Mouse (Mus musculus) kidney, adult 8-10 months (tissue): ENCODE measurements around the gene Ifngr2.

Source experiments
- DNase-seq, 2 experiments: peaks; one replicate each; pipeline ENCODE4 v3.0.0; 2022

The Ifngr2 gene

DNA sequence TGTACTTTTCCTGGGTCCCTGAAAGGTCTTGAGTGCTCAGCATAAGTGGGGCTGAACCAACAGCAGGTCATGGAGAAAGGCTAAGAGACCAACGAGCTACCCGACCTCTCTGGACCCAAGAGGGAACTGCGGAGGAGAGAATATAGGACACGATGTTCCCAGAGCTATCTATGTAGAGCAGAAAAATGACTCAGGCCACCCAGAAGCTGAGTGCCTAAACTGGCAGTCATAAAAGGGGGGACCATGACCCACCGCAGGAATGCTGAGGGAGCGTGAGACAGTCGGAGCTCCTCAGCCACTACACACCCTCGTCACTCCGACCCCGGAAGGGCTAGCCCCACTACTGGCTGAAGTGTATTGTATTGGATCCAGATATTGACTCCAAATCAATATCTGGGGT is 22.1 kb downstream of the Ifngr2 start:
- no peak for DNase-seq

DNA sequence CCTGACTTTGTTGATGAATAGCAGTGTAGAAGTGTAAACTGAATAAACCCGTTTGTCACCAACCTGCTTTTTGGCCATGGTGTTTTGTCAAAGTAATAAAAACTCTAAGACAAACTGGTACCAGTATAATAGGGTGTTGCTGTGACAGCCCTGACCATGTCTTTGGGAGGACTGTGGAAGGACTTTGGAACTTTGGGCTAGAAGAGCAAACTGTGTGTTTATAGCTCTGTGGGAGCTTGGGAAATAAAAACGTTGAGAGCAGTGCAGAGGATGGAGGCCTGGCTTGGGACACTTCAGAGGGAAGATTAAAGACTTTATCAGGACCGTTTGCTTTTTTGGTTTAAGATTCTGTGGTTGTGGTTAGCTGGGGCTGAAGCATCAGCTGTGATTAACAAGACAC is 24.2 kb downstream of the Ifngr2 start:
- no peak for DNase-seq

DNA sequence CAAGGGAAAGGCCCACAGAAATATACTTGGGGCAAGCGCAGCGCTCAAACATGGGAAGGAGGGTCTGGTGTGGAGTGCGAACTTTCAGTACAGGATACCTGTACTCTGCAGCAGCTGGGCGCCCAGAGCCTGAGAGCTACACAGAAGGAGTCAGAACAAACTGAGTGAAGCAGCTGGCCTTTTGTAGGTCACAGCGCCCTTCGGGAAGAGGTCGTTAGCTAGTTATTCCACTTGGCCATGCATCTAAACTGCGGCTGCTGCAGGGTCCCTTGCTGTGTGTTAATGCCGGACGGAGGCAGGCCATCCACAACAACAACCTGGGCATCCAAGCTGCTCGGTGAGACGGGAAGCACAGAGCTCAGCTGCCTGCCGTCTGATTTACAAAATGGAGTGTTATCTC is 28.3 kb downstream of the Ifngr2 start:
- no peak for DNase-seq

DNA sequence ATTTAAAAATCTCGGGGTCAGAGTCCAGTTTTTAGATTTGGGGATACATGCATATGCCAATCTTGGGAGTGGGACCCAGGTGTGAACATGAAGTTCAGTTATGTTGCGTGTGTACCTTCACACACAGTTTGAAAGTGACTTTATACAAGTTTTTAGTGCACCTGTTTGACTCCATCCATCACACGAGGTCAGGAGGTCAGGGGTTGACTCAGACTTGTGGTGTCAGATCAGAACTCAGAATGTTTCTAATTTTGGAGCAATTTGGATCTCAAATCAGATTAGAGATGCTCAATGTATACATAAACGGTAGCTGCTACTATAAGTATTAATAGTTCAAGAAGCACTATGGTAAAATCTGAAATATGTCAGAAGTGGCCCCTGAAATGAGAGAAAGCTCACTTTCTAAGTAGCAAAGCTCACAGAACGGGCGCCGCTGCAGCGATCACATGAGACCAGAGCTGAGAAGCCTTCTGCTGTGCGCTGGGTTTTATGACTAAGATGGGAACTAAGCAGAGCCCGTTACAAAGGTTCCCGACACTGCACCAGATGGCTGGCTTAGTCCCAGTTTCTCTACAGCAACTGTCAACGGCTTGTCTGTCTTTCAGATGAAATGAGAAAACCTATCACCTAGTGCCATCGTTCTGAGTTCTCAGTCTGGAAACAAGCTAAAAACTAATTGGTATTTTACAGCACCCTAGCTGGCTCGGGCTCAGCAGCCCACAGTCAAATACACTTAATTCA is 32.3 kb downstream of the Ifngr2 start:
- no peak for DNase-seq

DNA sequence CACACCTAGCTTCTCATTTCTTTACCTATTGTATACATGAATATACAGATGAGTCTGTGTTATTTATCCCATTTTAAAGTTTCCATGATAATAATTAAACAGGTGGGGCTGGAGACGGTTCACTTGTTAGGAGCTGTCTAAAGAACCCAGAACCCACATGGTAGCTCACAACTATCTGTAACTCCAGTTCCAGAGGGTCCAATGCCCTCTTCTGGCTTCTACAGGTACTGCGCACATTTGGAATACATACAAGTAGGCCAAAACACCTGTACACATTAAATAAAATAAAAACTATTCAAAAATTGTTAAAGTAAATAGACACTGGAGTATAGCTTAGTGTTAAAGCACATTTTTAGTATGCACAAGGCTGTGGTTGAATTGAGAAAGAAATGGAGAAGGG is 35.4 kb downstream of the Ifngr2 start:
- DNase-seq, result peak in 1 of 2 experiments; percentile 57

DNA sequence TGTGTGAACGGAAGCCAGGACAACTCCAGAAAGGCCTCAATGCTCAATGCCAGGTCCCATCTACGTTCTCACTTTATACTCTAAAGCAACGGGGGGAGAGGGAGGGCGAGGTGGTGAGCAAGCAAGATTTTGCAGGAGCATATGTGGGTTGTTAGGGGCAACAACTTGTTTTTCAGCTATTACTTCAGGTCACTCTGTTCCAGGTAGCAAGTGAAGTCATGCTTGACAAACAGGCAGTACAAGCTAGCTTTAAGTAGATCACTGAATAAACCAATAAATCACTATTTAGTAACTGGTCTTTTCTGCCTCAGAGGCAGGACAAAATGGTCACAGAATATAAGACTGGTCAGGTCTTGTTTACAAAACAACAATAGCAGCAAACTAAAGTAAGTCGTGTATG is 38.7 kb downstream of the Ifngr2 start:
- no peak for DNase-seq

DNA sequence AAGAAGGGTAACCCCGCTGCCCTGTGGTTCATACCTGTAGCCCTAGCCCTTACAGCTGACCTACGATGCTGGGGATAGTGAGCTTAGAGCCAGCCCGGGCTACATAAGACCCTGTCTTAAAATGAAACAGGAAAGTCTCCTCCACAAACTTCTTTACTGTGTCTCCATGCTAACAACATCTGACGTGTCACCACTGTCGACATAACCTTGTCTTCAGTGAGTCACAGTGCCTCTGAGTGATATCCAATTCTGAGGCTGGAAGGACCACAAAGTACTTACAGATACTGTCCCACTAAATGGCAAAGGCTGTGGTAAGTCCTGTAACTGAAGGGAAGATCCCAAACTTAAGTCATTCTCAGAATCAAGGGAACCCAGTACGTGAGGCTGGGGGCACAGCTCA is 39.4 kb downstream of the Ifngr2 start:
- DNase-seq, result no peak

DNA sequence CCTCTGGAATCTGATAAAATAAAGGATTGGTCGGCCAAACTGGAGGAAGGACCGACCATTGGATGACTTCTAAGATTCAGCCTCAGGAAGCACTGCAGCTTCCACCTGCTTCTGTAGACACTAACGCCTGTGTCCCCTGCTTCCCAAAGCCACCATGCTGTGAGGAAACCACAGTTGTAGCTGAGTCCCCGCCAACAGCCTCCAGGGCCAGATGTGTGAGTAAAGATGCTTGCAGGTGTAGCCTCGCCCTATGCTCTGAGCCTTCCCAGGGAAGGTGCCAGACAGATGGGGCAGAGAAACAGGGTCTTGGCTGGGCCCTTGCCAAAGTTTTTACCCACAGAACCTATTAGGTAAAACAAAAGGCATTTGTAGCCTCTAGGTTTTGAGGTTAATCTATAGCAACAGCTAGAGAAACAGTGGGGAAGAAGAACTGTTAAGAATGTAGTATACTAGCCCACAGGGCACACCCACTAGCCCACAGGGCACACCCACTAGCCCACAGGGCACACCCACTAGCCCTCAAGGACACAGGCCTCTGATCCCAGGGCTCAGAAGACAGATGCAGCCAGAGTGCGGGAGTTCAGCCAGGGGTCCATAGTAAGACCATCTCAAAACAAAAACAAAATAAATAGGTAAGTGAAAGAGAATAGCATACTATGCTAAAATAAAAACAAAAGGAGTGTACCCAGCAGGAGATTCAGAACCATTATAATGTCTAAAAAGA is 41.0 kb downstream of the Ifngr2 start:
- no peak for DNase-seq

DNA sequence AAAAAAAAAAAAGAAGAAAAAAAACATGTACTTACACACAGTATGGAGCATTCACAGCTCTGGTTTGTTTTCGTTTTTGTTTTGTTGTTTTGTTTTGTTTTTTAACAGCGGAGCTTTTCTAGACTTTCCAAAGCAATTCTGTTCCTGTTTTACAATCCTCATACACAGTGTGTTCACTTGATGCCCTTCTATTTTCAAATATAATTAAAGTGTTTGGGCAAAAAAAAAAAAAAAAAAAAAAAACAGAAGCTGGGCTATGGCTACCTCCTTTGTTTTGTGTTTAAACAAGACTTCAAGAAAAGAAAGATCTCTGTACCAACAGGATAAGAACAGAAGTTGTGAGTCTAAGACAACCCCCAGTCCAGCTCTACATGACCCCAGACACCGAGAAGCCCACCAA is 41.8 kb downstream of the Ifngr2 start:
- DNase-seq, result no peak

DNA sequence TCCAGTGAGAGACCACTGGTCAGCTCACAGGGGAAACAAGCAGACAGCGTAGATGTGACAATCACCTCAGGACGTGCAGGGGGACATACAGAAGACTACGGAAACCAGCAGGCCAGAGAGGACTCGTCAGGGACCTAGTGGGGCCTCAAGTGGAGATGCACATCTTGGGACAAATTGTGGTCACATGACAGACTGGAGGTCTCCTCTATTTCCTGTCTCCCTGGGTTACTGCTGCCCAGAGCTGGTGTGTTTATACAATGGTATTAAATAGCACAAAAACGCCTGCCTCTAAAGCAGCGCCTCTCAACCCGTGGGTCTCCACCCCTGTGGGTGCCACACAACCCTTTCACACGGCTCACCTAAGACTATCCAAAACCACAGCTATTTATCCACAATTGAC is 45.3 kb downstream of the Ifngr2 start:
- no peak for DNase-seq

DNA sequence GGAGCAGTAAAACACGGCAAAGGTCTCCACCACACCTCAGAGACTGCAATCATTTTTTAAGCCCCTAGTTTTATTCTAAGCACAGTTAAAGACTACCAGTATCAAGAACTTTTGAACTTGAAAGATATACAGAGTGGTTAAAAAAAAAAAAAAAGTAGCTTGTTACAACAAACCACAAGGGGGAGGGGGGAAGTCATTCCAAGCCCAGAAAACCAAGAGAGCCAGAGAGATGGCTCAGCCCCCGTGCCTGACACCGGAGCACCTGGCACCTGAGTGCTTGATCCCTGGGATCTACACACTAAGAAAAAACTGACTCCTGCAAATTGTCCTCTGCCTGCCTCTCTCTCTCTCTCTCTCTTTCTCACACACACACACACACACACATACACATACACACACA is 46.4 kb downstream of the Ifngr2 start:
- no peak for DNase-seq

DNA sequence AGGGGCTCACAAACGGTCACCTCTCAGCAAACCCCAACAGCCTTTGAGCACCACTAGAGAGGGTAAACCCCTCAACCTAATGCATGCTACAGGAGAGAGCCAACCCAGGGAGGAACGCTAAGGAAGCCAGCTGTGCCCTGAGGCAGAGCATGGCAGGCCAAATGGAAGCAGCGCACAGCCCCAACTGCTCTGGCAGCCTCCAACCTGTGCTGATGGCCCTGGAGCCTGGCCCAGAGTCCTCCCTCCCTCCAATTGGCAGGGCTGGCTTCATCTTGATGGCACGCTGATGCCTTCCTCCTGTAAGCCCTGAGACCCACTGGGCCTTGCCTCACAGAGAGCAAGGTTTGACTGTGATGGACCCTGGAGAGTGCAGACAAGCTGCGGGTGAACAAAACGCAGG is 48.2 kb downstream of the Ifngr2 start:
- DNase-seq, result peak in 1 of 2 experiments; percentile 36

DNA sequence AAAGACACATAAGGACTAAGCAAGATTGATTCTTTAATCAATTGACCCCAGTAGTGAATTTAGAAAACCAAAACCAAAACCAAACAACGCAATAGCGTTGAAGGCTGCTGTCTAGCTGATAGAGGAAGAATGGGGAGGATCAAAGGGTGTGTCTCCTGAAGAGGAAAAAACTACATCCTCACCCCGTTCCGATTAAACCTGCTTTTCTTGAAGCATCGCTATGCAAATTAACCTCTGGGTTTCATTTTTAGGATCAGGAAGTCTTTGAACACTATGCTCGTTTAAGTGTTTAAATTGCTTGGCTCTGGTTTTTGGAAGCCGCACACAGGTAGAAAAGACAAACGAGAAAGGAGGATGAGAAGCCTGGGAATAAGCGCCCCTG is 49.5 kb downstream of the Ifngr2 start:
- DNase-seq, result no peak

DNA sequence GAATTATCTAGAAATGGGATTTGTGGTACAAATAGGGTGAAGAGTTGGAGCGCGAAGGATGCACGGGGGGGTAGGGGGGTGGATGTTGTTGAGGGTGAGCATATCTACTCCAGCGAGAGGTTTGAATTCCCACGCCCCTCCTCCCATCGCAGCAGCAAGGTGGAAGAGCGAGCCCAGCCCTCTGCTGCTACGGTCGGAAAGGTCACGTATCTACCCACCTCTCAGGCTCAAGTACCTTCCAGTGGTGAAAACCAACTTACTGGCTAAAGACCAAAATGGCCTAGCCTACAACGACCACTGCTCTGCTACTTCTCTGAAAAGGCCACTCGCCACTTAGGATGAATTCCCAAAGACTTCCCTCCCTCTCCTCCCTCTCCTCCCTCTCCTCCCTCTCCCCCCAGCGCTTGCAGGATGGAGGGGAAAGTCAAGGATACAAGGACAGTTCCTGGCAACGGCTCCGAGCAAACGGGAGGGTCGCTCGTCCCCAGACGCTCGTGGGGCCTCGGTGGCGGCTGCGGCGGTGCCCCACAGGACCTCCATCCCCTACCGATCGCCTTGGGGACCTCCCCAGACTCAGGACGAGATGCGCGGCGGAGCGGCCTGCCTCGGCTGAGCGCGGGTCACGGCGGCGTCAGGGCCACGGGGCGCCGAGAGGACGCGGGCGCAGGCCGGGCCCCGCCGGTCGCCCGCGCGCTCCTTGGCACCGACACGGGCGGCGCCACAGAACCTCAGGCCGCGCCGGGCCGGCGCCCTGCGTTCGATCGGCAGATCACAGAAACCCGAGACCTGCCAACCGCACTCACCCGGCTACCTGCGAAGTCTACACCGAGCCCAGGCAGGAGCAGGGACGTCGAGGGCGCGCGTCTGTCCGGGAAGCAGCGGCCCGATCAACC is 50.2 kb downstream of the Ifngr2 start:
- DNase-seq, result no peak

DNA sequence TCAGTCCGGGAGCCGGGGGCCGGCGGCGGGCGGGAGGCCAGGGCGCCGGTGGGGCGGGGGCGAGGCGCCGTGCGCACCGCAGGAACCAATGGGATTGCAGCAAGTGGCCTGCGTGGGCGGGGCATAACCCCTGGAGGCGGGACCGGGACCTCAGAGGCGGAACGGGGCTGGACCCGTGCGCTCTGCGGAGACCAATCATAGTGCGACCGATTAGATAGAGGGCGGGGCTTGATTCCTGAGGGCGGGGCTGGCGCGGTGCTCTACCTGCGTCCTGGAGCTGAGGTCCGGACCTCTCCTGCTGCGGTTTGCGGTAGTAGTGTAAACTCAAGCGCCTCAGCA is 50.8 kb downstream of the Ifngr2 start, which contains the start of gene Tmem50b:
Tmem50b (minus strand) TSS at position 129 of the 339 bp plus-strand sequence.
- peak; percentile 99 for DNase-seq

DNA sequence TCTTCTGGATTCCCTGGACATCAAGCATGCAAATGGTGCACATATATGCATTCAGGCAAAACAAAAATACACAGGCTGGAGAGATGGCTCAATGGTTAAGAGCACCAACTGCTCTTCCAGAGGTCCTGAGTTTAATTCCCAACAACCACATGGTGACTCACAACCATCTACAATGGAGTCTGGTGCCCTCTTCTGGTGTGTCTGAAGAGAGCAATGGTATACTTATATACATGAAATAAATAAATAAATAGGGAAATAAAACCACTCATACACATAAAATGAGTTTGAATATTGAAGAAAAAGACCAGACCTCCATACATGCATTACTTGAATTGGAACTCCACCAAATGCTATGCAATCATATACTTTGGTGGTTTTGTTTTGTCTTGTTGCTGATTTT is 52.4 kb downstream of the Ifngr2 start:
- DNase-seq, result no peak

DNA sequence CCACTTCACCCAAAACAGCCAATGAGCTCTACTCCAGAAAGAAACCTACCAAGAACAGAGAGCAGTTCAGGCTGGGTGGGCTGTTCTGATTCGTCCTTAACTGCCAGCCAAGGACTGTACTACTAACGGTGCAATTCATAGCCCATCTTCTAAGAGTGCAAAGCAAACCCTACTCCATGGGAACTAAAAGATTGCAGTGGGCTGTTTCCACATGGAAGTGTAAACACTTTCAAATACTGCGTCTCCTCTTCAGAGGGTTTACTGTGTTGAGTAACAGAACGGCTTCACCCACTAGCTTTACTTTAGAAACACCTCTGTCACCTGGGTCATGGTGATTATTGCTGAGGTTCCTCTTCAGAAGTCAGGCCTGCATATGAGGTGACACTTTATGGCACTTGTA is 54.2 kb downstream of the Ifngr2 start:
- DNase-seq, result no peak

DNA sequence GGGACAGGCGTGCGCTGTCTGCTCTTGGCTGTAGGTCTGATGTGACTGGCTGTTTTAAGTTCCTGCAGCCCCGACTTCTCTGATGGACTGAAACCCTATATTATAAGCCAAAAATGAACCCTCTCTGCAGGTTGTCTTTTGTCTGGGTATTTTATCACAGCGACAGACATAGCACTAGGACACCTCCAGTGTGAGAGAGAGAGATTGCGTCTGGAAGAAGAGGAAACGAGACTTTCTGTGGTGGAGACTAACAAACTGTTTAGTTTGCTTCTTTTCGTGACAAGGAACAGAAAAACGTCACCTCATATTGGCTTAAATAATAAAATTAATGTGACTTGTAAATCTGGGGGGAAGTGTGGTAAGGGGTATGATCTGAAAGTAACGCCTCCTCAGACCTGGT is 54.8 kb downstream of the Ifngr2 start:
- DNase-seq, result no peak

DNA sequence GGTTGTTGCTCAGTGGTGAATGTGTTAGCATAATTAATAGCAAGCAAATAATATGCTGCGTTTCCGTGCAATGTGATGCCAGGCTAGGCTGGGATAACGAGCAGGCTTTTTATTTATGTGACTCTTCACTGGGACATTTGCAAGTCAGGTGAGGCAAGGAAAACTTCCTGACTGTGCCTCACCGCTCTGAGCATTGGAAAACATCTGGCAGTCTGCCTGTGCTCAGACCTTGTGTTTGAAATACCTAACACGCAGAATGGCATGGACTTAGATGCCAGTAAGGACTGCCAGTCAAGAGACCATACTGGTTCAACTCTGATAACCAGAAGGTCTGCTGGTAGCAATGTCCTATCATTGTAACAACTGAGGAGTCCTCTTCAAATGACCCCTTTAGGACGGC is 58.3 kb downstream of the Ifngr2 start:
- peak; percentile 48 to 61 for DNase-seq

DNA sequence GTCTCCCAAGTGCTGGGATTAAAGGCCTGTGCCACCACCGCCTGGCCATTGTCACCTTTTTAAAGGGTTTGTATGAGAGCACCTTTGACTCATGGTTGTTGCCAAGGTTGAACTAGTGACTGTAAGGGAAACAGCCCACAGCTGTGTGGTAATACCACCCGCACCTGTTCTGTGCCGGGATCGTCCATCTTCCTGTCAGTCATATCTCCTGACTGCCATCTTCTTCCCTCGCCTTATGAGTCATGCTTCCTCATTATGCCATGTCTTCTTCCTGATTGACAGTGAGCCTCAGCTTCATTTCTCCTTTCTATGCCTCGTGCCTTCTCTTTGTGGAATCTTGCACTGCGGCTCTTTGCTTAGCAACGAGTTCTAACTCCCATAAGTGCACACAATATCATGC is 60.1 kb downstream of the Ifngr2 start:
- DNase-seq, result no peak

DNA sequence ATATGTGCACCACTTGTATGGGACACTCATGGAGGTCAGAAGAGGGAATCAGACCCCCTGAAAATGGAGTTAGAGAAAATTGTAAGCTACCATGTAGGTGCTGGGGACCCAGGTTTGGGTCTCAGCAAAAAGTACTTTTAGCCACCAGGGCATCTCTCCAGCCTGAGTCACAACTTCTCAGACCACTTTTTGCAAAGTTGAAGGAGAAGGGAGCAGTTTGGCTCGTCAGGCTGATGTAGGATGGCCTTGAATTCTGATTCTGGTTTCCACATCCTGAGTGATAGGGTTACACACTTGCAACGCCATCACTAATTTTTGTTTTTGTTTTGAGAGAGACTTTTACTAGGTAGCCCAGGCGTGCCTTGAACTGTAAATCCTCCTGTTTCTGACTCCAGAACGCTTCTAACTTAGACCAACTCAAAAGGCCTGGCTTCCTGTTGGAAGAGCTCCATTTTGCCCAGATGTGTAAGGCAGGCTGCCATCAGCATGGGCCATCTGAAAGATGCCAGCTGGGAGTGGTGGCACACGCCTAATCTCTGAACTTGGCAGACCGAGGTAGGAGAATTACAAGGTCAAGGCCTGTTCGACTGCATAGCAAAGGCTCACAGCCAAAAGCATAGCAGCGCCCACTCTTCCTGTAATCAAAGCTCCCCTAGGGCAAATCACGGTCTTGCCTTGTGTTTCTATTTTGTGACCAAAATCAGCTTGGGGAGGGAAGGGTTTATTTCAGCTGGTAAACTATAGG is 62.8 kb downstream of the Ifngr2 start:
- peak; percentile 37 to 59 for DNase-seq

DNA sequence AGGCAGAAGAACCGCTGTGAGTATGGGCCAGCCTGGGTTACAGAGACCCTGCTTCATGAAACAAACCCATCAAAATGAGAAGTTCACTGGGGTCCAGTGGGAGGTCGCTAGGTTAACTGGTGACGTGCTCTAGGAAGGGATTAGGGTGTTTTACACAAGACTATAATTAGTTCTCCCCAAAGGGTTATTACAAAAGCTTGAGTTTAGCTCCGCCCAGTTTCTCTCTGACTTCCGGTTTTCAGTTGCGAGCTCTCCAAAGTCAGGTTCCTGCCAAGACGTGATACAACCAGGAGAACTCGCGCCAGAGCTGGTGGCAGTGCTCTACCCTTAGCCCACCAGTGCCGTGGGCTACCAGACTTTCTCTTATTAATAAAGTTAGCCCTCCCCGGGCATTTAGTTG is 64.4 kb downstream of the Ifngr2 start:
- no peak for DNase-seq

DNA sequence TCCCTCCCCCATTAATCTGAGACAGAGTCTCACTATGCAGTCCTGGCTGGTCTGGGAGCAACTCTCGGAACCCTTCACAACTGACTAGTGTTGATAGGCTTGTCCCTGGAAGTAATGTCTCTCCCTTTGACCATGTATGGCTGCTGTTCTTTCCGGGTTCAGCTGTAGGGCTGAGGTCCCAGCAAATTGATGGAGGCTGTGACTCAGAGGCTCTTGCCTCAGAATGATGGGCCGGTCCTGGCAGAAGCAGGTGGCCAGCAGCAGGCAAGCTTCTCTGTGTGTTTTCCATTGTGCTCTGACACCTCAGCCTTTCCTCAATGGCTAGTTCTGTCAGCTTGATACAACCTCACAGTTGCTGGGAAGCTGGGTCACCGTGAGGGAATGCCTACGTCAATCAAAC is 65.7 kb downstream of the Ifngr2 start:
- no peak for DNase-seq
